Mouse (Mus musculus): ENCODE measurements at regions not wholly inside any gene's neighbourhood (a gene's known extent, or its start where the extent isn't known, plus 50 kb on each side); places are given as distances from the start of the nearest gene placed in this dataset.

GRCm38 (mm10) chr7:39596403-39596802 lies 78.8 kb downstream of the Zfp619 start:
- DNase-seq (ENCODE audit: low read depth in 2 of 2, low spot score in 2 of 2), result no peak

GRCm38 (mm10) chr7:39613767-39614166 lies 96.2 kb downstream of the Zfp619 start:
- no peak for DNase-seq (ENCODE audit: low read depth in 2 of 2, low spot score in 2 of 2)

GRCm38 (mm10) chr7:39615092-39615491 lies 97.5 kb downstream of the Zfp619 start:
- DNase-seq (ENCODE audit: low read depth in 2 of 2, low spot score in 2 of 2), result no peak

- no peak for DNase-seq (ENCODE audit: low read depth in 2 of 2, low spot score in 2 of 2)
These were observed 104.2 kb downstream of the Zfp619 start for GRCm38 (mm10) chr7:39621796-39622195.

GRCm38 (mm10) chr7:39632836-39633235 lies 115.3 kb downstream of the Zfp619 start:
- no peak for DNase-seq (ENCODE audit: low read depth in 2 of 2, low spot score in 2 of 2)

GRCm38 (mm10) chr7:39642333-39642732 lies 124.8 kb downstream of the Zfp619 start:
- no peak for DNase-seq (ENCODE audit: low read depth in 2 of 2, low spot score in 2 of 2)

- DNase-seq (ENCODE audit: low read depth in 2 of 2, low spot score in 2 of 2), result no peak
These were observed 125.8 kb downstream of the Zfp619 start for GRCm38 (mm10) chr7:39643323-39643722.

GRCm38 (mm10) chr7:39650483-39651102 lies 133.0 kb downstream of the Zfp619 start:
- DNase-seq (ENCODE audit: low read depth in 2 of 2, low spot score in 2 of 2), result no peak

- no peak for DNase-seq (ENCODE audit: low read depth in 2 of 2, low spot score in 2 of 2)
These were observed 137.2 kb downstream of the Zfp619 start for GRCm38 (mm10) chr7:39654563-39655286.

GRCm38 (mm10) chr7:39655287-39655652 lies 137.7 kb downstream of the Zfp619 start:
- peak; percentile 52 to 64 for DNase-seq (ENCODE audit: low read depth in 2 of 2, low spot score in 2 of 2)

- peak in 1 of 2 experiments; percentile 3 for DNase-seq (ENCODE audit: low read depth in 2 of 2, low spot score in 2 of 2)
These were observed 138.3 kb downstream of the Zfp619 start for GRCm38 (mm10) chr7:39655709-39656397.

GRCm38 (mm10) chr7:39659597-39659996 lies 142.0 kb downstream of the Zfp619 start:
- no peak for DNase-seq (ENCODE audit: low read depth in 2 of 2, low spot score in 2 of 2)

GRCm38 (mm10) chr7:39675124-39675846 lies 157.7 kb downstream of the Zfp619 start:
- no peak for DNase-seq (ENCODE audit: low read depth in 2 of 2, low spot score in 2 of 2)

GRCm38 (mm10) chr7:39675847-39676238 lies 158.3 kb downstream of the Zfp619 start:
- DNase-seq (ENCODE audit: low read depth in 2 of 2, low spot score in 2 of 2), result no peak

- DNase-seq (ENCODE audit: low read depth in 2 of 2, low spot score in 2 of 2), result no peak
These were observed 162.8 kb downstream of the Zfp619 start for GRCm38 (mm10) chr7:39680411-39680810.

GRCm38 (mm10) chr7:39696589-39696988 lies 179.0 kb downstream of the Zfp619 start:
- no peak for DNase-seq (ENCODE audit: low read depth in 2 of 2, low spot score in 2 of 2)

- no peak for DNase-seq (ENCODE audit: low read depth in 2 of 2, low spot score in 2 of 2)
These were observed 183.9 kb downstream of the Zfp619 start for GRCm38 (mm10) chr7:39701506-39701905.

GRCm38 (mm10) chr7:39705118-39706095 lies 187.8 kb downstream of the Zfp619 start:
- DNase-seq (ENCODE audit: low read depth in 2 of 2, low spot score in 2 of 2), result no peak

- DNase-seq (ENCODE audit: low read depth in 2 of 2, low spot score in 2 of 2), result no peak
These were observed 189.0 kb downstream of the Zfp619 start for GRCm38 (mm10) chr7:39706606-39707005.

Measured in CD8-positive naive resting alpha-beta T cell, adult 2 months (primary cell).